Mouse (Mus musculus) induced T-regulatory cell, adult 2 months (primary cell): ENCODE results near the gene Olfr248.
"Not testable (repeated sequence)": the region's sequence is repeated elsewhere in the genome, so short reads cannot be mapped to it uniquely, and the experiment has no call there.

Source experiments
- DNase-seq: peaks from one replicate; pipeline ENCODE4 v3.0.0-alpha.2; 2012; ENCODE audit warnings: low read depth

Olfr248 gene

GRCm38 (mm10) chr1:174390746-174391145 is at the start of gene Olfr248:
Gene Olfr248 (plus strand): TSS chr1:174391046.
- no peak for DNase-seq

GRCm38 (mm10) chr1:174353636-174354035 is 37.2 kb upstream of the Olfr248 start:
- not testable (repeated sequence) for DNase-seq

- no peak for DNase-seq
Measured at GRCm38 (mm10) chr1:174354640-174355039, 36.2 kb upstream of the Olfr248 start.

GRCm38 (mm10) chr1:174364882-174365451 is 25.9 kb upstream of the Olfr248 start, which contains the start of gene Olfr417:
Gene Olfr417 (plus strand): TSS chr1:174365122.
- no peak for DNase-seq

DNA sequence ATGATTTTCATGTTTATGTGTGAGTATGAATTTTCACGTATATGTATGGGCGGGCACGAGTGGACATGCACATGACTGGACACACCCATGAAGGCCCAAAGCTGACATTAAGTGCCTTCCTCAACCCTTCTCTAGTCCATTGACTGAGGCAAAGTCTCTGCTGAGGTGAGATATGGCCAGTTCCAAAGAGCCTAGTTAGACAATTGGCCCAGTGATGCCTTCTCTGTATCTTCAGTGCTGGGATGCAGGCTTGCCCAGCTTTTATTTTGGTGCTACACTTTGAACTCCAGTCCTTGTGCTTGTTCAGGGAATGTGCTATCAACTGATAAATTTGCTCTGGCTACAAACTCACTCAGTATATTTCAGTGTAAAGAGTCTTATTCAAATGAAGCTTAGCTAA is 17.0 kb upstream of the Olfr248 start:
- no peak for DNase-seq

GRCm38 (mm10) chr1:174422959-174423358 is 32.1 kb downstream of the Olfr248 start:
- no peak for DNase-seq

GRCm38 (mm10) chr1:174423764-174424163 is 32.9 kb downstream of the Olfr248 start, which contains the start of gene Olfr414:
Gene Olfr414 (plus strand): TSS chr1:174424064.
- DNase-seq = no peak

DNA sequence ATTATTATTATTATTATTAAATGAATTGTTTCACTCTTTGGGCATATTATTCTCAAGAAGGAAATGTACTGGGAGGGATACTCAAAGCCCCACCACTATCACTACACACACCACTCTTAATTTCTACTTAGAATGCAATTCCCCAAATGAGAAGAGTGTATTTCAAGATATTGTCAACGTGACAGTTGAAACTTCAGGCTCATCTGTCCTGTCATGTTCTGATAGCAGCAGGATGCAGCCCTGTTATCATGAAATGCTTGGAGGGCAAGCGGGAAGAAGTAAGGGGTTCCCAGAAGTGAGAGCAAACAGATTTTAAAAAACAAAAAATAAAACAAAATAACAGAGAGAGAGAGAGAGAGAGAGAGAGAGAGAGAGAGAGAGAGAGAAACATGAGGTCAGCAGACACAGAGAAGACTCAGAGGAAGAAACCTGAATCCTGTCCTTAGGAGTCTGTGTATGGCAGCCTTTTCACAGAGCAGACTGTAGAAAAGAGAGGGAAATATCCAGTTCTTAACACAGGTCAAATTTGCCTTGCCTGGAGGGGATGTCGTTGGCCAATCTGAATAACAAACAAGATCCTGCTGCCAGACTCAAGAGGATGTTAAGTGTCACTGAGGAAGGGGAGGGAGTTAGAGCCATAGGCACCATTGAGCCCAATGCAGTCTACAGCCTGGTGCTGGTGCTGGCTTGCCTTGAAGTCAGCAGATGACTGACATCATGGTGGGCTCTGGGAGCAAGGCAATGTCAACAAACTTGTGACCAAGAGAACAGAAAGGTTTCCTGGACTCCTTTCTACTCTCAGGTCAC is 35.5 kb downstream of the Olfr248 start:
- DNase-seq = no peak

- DNase-seq = no peak
Measured at GRCm38 (mm10) chr1:174427402-174427801, 36.6 kb downstream of the Olfr248 start.

GRCm38 (mm10) chr1:174428407-174428806 is 37.6 kb downstream of the Olfr248 start:
- DNase-seq = no peak

DNA sequence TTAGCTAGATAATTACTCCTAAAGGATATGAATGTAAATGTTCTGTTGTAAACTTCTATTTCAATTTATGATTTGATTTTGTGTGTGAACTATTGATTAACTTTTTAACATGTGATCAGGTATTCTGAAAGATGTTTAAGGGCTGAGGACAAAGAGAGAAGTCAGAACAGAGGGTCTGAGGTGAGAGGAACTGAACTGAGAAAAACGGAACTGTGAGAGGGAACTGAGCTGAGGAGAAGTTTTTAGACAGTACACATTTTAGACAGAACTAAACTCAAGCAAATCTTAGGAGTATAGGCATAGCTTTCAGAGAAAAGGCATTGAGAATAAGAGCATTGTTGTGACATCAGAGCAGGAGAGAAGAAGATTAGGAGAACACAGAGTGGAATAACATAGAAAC is 43.3 kb downstream of the Olfr248 start:
- no peak for DNase-seq
